Mouse (Mus musculus) embryonic facial prominence, embryonic 14.5 days (tissue): Measurements from ENCODE around the gene Zfp612. TPM values are rescaled to one million over a fixed set of nuclear protein-coding genes. Genes with fewer than 3 reads are reported as not detected.

Experiments
- ATAC-seq: fragments of 200-750 bp; cut with Nextera tagmentation; 2 replicates; pipeline ENCODE4 v1.8.0; 2017; ENCODE audit warnings: low read depth, moderate number of reproducible peaks, moderate TSS enrichment
- DNase-seq: peaks from one replicate; pipeline ENCODE4 v3.0.0-alpha.2; 2015; ENCODE audit warnings: low spot score
- H3K27ac ChIP-seq: fragments of 300-500 bp; sonication (generic); replicated peaks from 2 replicates; pipeline ENCODE4 v1.5.1; 2014; ENCODE audit warnings: low read depth, mild to moderate bottlenecking, low read length, moderate library complexity
- H3K27me3 ChIP-seq: fragments of 300-500 bp; sonication (generic); replicated peaks from 2 replicates; pipeline ENCODE4 v1.6.1; 2014; ENCODE audit warnings: low read length; ENCODE audit not compliant: control insufficient read depth, insufficient read depth
- H3K36me3 ChIP-seq: fragments of 300-500 bp; sonication (generic); 2 replicates; pipeline ENCODE4 v1.6.1; 2014; ENCODE audit warnings: low read length, mixed read lengths; ENCODE audit not compliant: control insufficient read depth, insufficient read depth
- H3K4me1 ChIP-seq: fragments of 300-500 bp; sonication (generic); 2 replicates; pipeline ENCODE4 v1.6.1; 2014; ENCODE audit warnings: antibody characterized with exemption, low read length; ENCODE audit not compliant: control insufficient read depth, insufficient read depth
- H3K4me2 ChIP-seq: fragments of 300-500 bp; sonication (generic); 2 replicates; pipeline ENCODE4 v1.6.1; 2014; ENCODE audit warnings: low read depth, mild to moderate bottlenecking, low read length, moderate library complexity, mixed read lengths
- H3K4me3 ChIP-seq: fragments of 300-500 bp; sonication (generic); 2 replicates; pipeline ENCODE4 v1.5.1; 2014; ENCODE audit warnings: low read depth, mild to moderate bottlenecking, low read length
- H3K9ac ChIP-seq: fragments of 300-500 bp; sonication (generic); 2 replicates; pipeline ENCODE4 v1.6.1; 2014; ENCODE audit warnings: low read depth, mild to moderate bottlenecking, low read length, moderate library complexity, mixed read lengths
- H3K9me3 ChIP-seq: fragments of 300-500 bp; sonication (generic); 2 replicates; pipeline ENCODE4 v1.6.1; 2016; ENCODE audit warnings: low read length; ENCODE audit not compliant: control insufficient read depth
- WGBS: fragments of 180-500 bp; shearing (Covaris S2); extraction: QIAGEN DNeasy Blood & Tissue Kit; methylation state at CpG from one replicate; pipeline ENCODE4 v1.1.7; 2014; 5-methylcytosine and 5-hydroxymethylcytosine counted together
- polyA plus RNA-seq: library from polyadenylated mRNA; unstranded; fragments of >200 nt; fragmentation: Nextera tagmentation; extraction: Ambion mirVana; gene quantifications from 2 replicates; pipeline ENCODE4 v1.2.1, GENCODE M21; 2014

The Zfp612 gene
- polyA plus RNA-seq, 1 experiment from 2014 or later, result 6.2 TPM

GRCm38 (mm10) chr8:110058207-110058606, 21.3 kb upstream of the Zfp612 start:
- no peaks in the 10 kb centered on the region for H3K36me3 ChIP-seq
- no peak overlapping the region for H3K4me2 ChIP-seq
- WGBS, result 76% methylated on average over 8 of the region's 8 CpGs
- no peak overlapping the region for H3K9ac ChIP-seq
- no peak overlapping the region for H3K4me3 ChIP-seq
- DNase-seq (no peak), ATAC-seq (no peak)
- no peaks in the 10 kb centered on the region for H3K4me1 ChIP-seq
- H3K9me3 ChIP-seq, result no peaks in the 10 kb centered on the region; the same call in 1 of the 2 replicates
- no peaks in the 10 kb centered on the region for H3K27me3 ChIP-seq
- no peak overlapping the region for H3K27ac ChIP-seq

DNA sequence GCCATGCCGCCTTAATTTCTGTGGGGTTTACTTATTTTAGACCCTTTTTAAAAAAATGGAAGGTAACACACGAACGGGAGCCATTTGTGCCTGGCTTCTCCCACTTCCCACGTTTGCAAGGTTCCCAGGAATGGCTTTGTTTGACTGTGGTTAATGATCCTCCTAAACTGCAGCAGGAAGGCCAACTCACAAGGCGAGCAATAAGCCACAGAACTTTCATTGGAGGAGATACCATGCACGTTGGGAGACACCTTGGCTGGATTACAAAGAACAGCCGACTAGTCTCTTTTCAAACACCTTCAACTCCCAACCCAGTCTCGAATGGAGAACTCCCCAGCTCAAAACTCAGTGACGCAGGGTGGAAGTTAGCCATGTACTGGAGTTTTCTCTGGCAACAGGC, 15.4 kb upstream of the Zfp612 start:
- no peak overlapping the region for H3K4me2 ChIP-seq
- H3K4me3 ChIP-seq, result no peak overlapping the region
- no peak for DNase-seq
- H3K36me3 ChIP-seq, result no peaks in the 10 kb centered on the region
- H3K27ac ChIP-seq, result no peak overlapping the region
- no peaks in the 10 kb centered on the region for H3K4me1 ChIP-seq
- 83% methylated on average over 9 of the region's 9 CpGs for WGBS
- H3K9me3 ChIP-seq, result no peaks in the 10 kb centered on the region; the same call in 1 of the 2 replicates
- no peak overlapping the region for H3K9ac ChIP-seq
- H3K27me3 ChIP-seq, result no peaks in the 10 kb centered on the region
- ATAC-seq, result no peak

- Histone ChIP-seq H3K9ac (no peak overlapping the region), H3K4me3 (no peak overlapping the region), H3K27me3 (no peaks in the 10 kb centered on the region), H3K27ac (no peak overlapping the region), H3K36me3 (no peaks in the 10 kb centered on the region), H3K9me3 (no peaks in the 10 kb centered on the region; the same call in 1 of the 2 replicates), H3K4me1 (no peaks in the 10 kb centered on the region), H3K4me2 (no peak overlapping the region)
- 89% methylated on average over 18 of the region's 18 CpGs for WGBS
- no peak for ATAC-seq
- no peak for DNase-seq
Measured at GRCm38 (mm10) chr8:110064606-110065365, 14.8 kb upstream of the Zfp612 start.

DNA sequence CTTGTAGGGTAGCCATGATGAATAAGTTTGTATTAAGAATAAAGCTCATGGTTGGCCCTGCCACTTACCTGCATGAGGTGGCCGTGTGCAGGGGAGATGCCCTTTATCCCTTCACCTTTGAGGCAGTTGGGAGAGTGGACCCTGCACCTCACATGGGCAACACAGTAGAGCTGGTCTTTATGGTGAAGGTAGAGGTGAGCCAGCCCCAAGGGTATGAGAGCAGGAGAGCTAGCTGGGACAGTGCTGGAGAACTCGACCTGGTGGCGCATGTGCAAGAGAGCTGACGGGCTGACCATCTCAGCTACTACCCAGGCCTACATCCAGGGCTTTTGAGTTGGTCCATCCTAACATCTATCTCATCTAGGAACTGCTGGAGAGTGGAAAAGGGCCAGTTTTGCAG, 13.9 kb upstream of the Zfp612 start:
- 80% methylated on average over 4 of the region's 4 CpGs for WGBS
- Histone ChIP-seq H3K27me3 (no peaks in the 10 kb centered on the region), H3K27ac (no peak overlapping the region), H3K36me3 (no peaks in the 10 kb centered on the region), H3K9me3 (no peaks in the 10 kb centered on the region; the same call in 1 of the 2 replicates), H3K4me2 (no peak overlapping the region), H3K9ac (no peak overlapping the region), H3K4me3 (no peak overlapping the region), H3K4me1 (no peaks in the 10 kb centered on the region)
- no peak for ATAC-seq
- DNase-seq, result no peak

DNA sequence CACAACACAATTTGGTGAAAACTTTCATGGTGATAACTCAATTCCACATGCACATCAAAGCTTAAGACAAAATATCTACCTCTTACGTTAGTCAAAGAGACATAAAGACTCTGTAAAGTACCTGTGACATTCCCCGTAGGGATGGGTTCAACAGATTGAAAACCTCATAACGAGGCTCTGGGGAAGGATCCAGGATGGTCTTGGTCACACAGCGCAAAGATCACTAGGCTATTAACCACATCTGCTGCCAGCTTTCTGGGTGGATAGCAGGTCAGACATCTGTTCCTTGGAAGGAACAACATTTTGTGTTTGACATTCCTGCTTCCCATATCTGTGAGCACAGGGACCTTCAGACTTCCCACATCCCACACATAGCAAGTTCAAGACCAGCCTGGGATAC, 9.8 kb upstream of the Zfp612 start:
- ATAC-seq (no peak), DNase-seq (no peak)
- 75% methylated on average over 4 of the region's 4 CpGs for WGBS
- Histone ChIP-seq H3K27me3 (no peaks in the 10 kb centered on the region), H3K4me2 (no peak overlapping the region), H3K27ac (no peak overlapping the region), H3K4me3 (no peak overlapping the region), H3K9me3 (0 out of 2 replicates have a peak, but pooled peaks cover 3% of the 10 kb centered on the region), H3K4me1 (no peaks in the 10 kb centered on the region), H3K36me3 (no peaks in the 10 kb centered on the region), H3K9ac (no peak overlapping the region)

GRCm38 (mm10) chr8:110071600-110071999, 7.9 kb upstream of the Zfp612 start:
- H3K4me3 ChIP-seq, result no peak overlapping the region
- DNase-seq (peak; percentile 83), ATAC-seq (peak; percentile 55; the same call in 1 of the 2 replicates)
- WGBS, result 14% methylated on average over 9 of the region's 9 CpGs
- 0 out of 2 replicates have a peak, but pooled peaks cover 3% of the 10 kb centered on the region for H3K9me3 ChIP-seq
- no peak overlapping the region for H3K27ac ChIP-seq
- no peaks in the 10 kb centered on the region for H3K27me3 ChIP-seq
- no peak overlapping the region for H3K9ac ChIP-seq
- H3K36me3 ChIP-seq, result no peaks in the 10 kb centered on the region
- H3K4me1 ChIP-seq, result no peaks in the 10 kb centered on the region
- H3K4me2 ChIP-seq, result no peak overlapping the region

- Histone ChIP-seq H3K27ac (no peak overlapping the region), H3K36me3 (no peaks in the 10 kb centered on the region), H3K27me3 (no peaks in the 10 kb centered on the region), H3K9ac (no peak overlapping the region), H3K9me3 (0 out of 2 replicates have a peak, but pooled peaks cover 3% of the 10 kb centered on the region), H3K4me2 (no peak overlapping the region), H3K4me1 (no peaks in the 10 kb centered on the region), H3K4me3 (no peak overlapping the region)
- WGBS, result 76% methylated on average over 8 of the region's 8 CpGs
- ATAC-seq (no peak), DNase-seq (no peak)
Measured at GRCm38 (mm10) chr8:110074496-110074895, 5.0 kb upstream of the Zfp612 start.

GRCm38 (mm10) chr8:110082416-110083105, 3.0 kb downstream of the Zfp612 start:
- H3K27ac ChIP-seq, result no peak overlapping the region
- DNase-seq (no peak), ATAC-seq (no peak)
- peaks cover 32% of the 10 kb centered on the region for H3K36me3 ChIP-seq
- 75% methylated on average over 11 of the region's 11 CpGs for WGBS
- no peak overlapping the region for H3K4me2 ChIP-seq
- H3K4me3 ChIP-seq, result no peak overlapping the region
- H3K9me3 ChIP-seq, result no peaks in the 10 kb centered on the region
- no peaks in the 10 kb centered on the region for H3K27me3 ChIP-seq
- no peaks in the 10 kb centered on the region for H3K4me1 ChIP-seq
- no peak overlapping the region for H3K9ac ChIP-seq
